Mouse (Mus musculus) hindbrain, embryonic 16.5 days (tissue): ENCODE results near the gene Gm27179. TPM values are rescaled to one million over a fixed set of nuclear protein-coding genes. Genes with fewer than 3 reads are reported as not detected.

Experiments used
- polyA plus RNA-seq: library from polyadenylated mRNA; unstranded; fragments of >200 nt; fragmentation: Nextera tagmentation; extraction: Ambion mirVana; gene quantifications from 2 replicates; pipeline ENCODE4 v1.2.1, GENCODE M21; 2015

Gm27179 gene
- polyA plus RNA-seq, 1 experiment from 2014 or later = not detected

Other genes with a start within 250 kb of the Gm27179 start
- gene Synb, start 218.2 kb downstream of the Gm27179 start, polyA plus RNA-seq = not detected in 2 replicates
- not detected in 2 replicates for gene Gm16867, start 9.2 kb downstream of the Gm27179 start, polyA plus RNA-seq
- 16.0 and 17.5 TPM in 2 replicates for gene Entpd4b, start 42.9 kb upstream of the Gm27179 start, polyA plus RNA-seq